Mouse (Mus musculus): ENCODE measurements at regions not wholly inside any gene's neighbourhood (a gene's known extent, or its start where the extent isn't known, plus 50 kb on each side); places are given as distances from the start of the nearest gene placed in this dataset.

- no peak for TF ChIP-seq CTCF (IDR thresholded peaks at IDR 0.05; ENCODE audit: low read depth, low read length)
- TF ChIP-seq EP300 (IDR thresholded peaks at IDR 0.05; ENCODE audit: insufficient read depth, low read depth, low read length), result no peak
- no peak for TF ChIP-seq POLR2A (IDR thresholded peaks at IDR 0.05; ENCODE audit: insufficient read depth, low read length)
Observed at GRCm38 (mm10) chr12:25869846-25870245, 545.2 kb downstream of the Rnf144a start.
